Mouse (Mus musculus) gastrocnemius, postnatal 36 days (tissue): ENCODE measurements around the gene Lef1. TPM values are rescaled to one million over a fixed set of nuclear protein-coding genes. Genes with fewer than 3 reads are reported as not detected.

Source experiments
- DNase-seq, 2 experiments: peaks; one replicate each; pipeline ENCODE4 v3.0.0; 2022
- intact Hi-C: fragments of 180-260 bp; cut with DNase I; formaldehyde crosslinking; loops from one replicate; pipeline ENCODE4 v1.15.1; 2025
- total RNA-seq, 2 experiments: library from RNA; stranded (reverse); gene quantifications; 2 replicates each; pipeline ENCODE4 v1.2.3; 2021

The Lef1 gene
- total RNA-seq, 2 experiments from 2014 or later, result 0.32 to 1.1 TPM

DNA sequence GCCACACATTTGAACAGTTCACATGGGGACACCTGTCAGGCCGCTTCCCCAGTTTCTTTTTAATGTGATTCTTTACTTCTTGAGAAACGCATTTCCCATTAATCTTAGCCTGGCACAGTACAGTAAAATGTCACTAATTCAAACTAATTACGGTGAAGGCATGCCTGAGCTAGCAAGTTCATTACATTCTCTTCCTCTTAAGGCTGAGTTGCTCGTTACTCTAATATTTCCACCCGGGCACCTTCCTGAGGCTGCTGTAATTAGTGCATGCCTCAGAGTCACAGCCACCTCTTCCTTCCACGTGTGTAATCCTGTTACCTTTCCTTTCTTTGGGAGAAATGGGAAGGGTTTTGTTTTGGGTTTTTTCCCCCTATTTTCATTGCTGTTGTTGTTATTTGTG is 71.9 kb downstream of the Lef1 start:
- no peak for DNase-seq
- intact Hi-C loops, result no loop called here

DNA sequence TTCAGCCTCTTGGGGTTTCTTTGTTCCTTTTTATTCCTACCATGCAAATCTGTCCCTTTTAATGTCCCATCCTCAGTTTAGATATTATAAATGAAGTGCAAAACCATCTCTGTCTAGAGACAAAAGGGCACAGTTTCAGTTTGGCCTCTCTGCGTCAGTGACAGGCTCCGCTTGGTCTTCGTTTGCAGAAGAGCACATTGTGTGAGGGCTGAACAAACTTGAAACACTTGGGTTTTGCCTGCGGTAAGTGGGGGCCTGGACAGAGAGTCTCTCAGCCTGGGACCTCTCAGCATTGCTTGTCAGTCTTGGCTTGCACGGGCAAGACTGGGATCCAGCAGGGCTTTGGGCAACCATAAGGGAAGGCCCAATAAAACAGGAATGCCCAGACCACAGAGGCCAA is 75.9 kb downstream of the Lef1 start:
- intact Hi-C loops, result no loop called here
- no peak for DNase-seq

DNA sequence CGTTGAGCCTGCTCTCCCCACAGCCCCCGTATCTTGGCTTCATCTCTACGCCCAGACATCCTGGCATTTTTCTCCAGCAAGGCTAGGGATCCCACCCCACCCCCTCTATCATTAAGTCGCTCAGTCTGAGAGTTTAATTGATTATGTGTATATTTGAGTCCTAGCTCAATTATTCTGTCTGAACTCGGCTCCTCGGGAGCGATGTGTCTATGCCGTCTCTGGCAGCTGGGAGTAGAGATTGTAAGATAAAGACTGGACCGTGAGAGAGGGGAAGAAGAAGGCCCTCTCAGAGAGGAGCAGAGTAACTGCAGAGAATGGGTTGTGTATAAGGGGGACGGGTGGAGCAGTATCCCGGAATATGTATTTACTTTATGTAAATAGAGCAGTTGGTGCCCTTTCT is 80.0 kb downstream of the Lef1 start:
- DNase-seq, result no peak
- intact Hi-C loops, result no loop called here

DNA sequence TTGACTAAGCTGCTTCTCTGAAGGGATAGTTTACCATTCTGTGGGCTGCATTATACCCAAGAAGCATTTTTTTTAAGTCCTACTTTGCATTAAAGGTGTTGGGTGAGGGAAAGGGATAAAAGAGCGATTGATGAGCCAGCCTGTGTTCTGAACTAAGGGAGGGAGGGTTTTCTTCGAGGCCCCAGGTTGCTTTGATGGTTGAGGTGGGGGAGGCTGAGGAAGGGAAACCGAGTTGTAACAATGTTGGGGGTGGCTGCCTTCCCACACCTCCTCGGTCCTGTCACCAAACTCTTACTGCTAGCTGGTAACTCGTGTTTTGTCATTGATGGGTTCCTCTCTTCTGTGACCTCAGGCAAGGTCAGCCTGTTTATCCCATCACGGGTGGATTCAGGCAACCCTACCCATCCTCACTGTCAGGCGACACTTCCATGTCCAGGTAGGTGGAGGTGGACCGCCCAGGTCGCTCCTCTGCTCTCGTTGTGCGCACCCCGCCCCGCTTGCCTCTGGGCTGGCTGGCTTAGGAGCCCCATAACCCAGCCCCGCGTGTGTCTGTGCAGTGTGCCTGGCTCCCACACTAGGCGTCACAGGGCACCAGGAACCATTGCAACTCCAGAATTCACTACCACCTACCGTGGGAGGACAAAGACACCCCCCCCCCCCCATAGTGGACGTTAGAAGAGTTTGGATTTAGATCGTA is 80.5 kb downstream of the Lef1 start:
- no peak for DNase-seq
- intact Hi-C loops, result no loop called here

DNA sequence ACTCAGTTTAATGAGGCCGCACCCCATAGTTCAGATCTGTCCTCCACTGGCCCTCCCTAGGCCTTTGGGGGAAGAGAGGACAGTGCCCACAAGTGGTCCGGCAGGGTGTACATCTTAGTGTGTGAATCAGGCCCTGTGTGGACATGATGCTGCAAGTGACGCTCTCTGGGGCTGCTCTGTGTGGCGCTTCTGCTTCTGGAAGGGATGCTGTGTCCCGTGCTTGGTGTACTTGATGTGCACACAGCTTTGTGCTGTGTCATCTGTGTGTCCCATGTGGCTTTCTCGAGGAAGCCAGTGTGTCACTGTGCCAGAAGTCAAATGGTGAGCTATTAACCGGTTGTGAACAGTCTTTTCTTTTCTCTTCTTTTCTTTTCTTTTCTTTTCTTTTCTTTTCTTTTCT is 81.2 kb downstream of the Lef1 start:
- intact Hi-C loops, result no loop called here
- no peak for DNase-seq

DNA sequence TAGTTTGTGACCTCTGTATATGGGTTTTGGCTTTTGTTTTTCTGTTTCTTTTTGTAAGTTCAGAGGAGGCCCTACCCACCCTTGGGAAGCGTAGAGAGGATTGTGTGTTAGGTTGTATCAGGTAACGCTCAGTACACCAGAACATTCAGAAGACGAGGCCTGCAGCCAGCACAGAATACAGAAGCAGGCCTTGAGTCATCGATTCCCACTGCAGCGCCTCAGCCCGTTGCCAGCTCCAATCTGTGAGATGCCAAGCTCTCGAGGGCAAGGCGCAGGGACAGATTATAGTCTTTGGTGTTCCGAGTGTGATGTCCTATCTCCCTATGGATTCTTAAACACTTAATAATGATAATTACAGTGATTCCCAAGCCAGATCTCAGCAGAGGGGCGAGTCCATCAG is 85.8 kb downstream of the Lef1 start:
- intact Hi-C loops, result no loop called here

DNA sequence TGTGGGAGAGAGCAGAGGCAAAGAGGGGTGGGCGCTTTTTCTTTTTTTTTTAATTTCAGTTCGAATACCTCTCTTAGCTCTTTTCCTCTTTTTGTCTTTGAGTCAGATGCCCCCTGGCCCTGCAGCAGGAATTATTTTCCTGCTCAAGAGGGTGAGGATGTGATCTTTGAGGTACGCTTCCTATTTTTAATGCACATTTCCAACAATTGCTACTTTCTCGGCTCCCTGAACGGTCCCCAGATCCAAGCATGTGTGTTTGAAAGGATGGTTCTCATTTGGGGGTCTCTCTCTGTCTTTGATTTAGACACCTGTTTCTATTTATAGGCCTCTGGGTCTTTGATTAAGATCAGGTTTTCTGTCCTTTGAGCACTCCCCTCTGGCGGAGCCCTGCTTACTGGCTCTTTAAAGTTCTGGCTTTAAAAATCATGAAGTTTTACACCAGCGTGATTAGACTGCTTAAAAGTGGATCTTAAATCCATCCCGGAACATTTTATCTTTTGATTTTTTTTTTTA is 86.3 kb downstream of the Lef1 start:
- no peak for DNase-seq
- intact Hi-C loops, result no loop called here

More for the DNA sequence above, 85.8 kb downstream of the Lef1 start:
- DNase-seq, result no peak

DNA sequence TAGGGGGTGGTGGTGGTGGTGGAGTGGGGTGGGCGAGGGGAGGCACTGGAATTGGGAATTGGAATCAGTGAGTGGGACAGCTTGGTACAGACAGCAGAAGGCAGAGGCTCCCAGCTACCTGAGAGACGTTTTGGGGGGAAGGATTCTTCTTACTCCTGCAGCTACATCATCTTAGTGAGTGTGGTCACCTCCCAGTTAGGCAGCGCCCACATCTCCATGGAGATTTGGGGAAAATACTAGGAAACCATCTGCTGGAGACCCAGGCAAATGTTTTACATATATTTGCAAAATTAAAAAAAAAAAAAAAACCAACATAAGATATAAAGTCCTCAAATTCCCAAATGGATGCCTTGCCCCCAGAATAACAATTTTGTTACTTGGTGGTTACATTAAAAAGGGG is 88.7 kb downstream of the Lef1 start:
- intact Hi-C loops, result no loop called here
- DNase-seq, result no peak

DNA sequence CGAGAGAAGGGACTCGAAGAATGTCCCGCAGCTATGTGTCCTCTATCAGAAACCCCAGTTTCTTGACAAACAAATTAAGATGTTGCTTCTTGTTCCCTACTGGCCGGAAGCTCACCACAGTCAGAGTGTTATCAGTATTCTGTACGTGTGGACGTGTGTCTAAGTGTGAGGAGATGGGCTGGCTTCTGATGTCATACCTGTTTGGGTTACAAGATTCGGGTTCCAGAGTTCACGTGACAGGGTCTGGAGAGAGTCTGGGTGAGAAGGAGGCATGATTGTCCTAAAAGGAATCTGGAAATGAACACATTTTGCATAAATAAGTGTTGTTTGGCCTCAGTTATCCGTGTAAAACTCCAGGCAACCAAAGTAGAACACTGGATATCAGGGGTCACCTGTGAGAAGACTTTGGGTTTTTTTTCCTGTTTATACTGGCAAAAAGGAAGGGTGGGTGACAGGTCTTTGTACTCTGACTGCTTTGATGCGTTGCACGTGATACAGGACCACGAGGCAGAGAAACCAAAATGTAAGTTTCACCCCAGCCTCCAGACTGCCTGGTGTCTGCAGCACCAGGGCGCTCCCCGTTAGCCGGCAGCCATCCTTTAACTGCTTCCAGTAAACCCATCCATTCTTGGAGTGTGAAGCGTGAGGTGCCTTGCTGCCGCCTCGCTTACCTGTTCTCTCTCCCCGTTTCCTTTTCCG is 89.5 kb downstream of the Lef1 start:
- DNase-seq, result no peak
- intact Hi-C loops, result no loop called here

DNA sequence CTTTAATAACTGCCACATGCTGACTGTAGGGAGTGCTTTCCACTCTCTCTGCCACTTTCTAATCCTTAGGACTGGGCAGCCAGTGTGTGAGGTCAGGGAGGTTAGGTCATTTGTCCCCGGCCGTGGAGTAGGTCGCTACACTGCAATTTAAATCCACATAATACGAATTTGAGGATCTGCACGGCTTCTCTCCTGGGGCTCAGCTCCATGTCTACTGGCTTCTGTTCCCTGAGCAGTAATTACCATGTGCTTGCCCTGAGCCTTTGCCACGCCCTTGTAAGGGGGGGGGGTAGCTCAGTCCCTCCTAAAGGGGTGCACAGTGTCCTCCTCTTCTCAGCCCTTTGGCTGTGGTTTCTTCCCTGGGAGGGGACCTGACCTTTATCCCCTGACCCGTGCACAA is 92.0 kb downstream of the Lef1 start:
- intact Hi-C loops, result no loop called here

DNA sequence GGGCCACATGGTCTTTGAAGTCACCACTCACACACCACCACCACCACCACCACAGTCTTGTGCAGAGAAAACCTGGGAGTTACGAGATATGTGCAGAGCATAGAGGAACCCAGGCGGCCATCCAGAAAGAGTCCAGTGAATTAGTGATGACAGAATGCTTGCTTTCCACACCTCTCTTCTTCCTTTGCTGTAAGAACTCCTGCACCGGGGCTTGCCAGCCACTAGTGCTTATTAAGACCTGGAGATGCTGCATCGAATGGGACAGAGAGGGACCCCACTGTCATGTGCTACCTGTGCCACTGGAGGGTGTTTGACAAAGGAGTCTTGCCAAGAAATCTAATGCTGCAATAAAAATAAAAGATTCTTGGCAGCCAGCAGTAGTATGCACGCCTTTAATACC is 97.6 kb downstream of the Lef1 start:
- intact Hi-C loops, result no loop called here
- no peak for DNase-seq

More for the DNA sequence above, 92.0 kb downstream of the Lef1 start:
- DNase-seq, result no peak

DNA sequence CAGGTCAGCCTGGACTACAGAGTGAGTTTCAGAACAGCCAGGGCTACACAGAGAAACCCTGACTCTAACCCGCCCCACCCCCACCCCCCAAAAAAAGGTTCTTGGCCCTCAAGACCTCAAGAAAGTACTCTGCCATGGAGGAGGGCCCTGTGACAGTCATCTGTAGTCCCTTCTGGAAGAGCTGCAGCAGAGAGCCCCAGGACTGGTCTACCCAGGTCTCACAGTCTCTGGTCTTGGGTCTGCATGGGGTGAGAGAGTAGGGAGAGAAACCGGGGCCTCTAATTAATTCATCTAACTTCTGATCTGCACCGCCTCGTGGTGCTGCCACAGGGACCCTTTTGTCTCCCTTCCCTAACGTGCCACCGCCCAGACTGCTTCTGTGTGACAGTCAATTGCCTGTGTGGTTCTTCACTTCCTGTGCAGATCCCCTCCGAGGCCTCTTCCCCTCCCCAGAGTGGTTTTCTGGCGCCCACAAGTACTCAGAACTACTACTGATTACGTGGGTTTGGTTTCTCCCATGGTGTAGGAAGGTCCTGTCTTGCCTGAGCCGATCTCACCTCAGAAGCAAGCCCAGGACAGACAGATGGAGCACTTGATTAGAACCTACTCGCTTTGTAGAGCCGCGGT is 98.1 kb downstream of the Lef1 start:
- intact Hi-C loops, result no loop called here
- DNase-seq, result no peak

DNA sequence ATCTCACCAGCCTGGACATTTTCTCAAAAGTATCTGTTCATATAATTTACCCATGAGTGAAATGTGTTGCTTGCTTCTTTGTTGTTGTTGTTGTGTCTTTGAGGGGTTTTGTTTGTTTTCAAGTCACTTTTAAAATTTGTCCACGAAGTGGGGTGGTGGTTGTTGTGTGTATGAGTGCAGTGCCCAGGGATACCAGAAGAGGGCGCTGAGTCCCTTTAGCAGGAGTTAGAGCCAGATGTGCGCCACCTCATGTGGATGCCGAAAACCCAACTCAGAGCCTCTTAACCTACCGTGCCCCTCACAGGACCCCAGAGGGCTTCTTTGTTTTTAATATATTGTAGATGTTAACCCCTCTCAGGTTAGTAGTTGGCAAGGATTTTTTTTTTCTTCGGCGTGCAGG is 101.9 kb downstream of the Lef1 start:
- intact Hi-C loops, result no loop called here
- DNase-seq, result no peak

DNA sequence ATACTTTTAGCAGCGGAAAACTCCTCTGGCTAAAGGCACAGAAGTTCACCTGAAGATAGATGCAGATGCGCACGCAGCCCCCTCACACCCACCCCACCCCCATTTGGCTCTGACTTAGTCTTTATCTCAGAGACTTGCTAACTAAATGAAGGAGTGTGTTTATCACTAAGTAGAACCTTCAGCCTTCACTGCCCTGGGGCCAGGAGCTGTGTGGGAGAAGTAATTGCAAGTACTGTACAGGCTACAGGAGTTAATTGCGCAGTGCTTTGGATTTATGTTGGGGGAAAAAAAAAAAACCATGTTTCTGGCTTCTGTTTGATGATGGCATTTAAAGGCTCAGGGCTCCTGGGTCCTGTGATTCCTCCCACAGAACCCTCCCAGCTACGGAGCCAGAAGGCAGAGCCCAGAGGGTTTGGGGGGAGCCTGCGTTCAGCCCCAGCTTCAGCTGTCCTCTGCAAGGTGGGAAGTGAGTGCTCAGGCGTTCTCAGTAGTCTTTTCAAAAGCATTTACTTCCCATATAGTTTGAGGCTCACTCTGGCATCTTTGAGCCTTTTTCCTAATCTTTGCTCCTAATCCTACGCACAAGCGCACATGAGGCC is 103.9 kb downstream of the Lef1 start:
- DNase-seq, result no peak
- intact Hi-C loops, result no loop called here

DNA sequence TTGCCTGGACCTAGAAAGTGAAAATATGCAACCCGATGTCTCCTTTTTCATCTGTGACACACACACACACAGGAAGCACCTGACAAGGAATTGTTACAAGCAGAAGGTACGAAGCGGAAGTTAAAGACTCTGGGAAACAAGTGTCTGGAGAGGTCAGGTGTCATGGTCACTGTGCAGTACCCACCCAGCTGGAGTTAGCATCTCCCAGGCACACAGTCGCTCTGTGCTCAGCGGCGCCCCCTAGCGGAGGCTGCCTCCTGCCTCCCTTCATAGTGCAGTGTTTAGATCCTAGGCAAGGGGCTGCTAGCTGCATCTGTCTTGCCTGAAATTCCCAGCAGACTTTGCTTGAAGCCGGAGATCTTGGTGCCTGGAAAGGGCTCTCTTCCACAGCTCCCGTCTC is 104.6 kb downstream of the Lef1 start:
- peak in 1 of 2 experiments; percentile 19 for DNase-seq
- intact Hi-C loops, result no loop called here

DNA sequence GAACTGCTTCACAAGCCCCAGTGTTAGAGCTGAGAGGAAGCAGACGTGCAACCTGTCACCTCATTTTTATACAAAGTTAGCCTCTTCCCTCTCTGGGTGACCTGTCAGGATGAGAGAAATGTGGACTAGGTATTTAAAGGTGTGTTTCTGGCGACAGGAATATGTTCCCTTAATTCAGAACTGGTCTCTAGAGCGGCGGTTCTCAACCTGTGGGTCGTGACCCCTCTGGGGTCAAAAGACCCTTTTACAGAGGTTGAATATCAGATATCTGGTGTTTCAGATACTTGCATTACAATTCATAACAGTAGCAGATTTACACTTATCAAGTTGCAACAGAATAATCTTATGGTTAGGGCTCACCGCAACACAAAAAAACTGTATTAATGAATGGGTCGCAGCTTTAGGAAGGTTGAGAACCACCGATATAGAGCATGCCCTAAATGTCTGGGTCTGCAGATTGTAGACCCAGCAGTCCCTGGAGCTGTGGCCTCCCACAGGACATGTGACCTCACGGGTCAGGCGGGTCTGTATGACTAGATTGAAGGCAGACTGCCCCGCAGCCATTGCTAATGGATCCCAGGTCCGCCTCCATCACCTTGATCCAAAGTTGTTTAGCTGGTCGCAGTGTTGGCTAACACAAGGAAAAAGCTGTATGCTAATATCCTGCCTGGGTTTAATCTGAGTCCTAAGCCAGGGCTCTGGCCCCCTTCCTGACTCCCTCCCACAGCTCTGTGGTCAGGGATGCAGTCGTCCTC is 108.5 kb downstream of the Lef1 start:
- no peak for DNase-seq
- intact Hi-C loops, result no loop called here

DNA sequence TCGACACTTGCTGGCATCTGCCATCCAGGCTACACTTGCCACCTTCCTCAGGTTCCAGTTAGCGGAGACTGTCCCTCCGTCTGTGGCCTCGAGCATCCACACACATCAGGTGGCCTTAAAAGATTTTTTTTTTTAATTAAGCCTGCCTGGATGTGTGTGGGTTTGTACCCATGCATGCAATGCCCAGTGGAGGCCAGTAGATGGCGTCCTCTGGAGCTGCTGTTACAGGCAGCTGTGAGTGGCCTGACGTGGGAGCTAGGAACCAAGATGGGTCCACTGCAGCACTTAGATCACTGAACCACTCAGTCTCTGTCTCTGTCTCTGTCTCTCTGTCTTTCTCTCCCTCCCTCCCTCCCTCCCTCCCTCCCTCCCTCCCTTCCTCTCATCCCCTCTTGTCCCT is 117.8 kb downstream of the Lef1 start:
- intact Hi-C loops, result no loop called here
- DNase-seq, result no peak

DNA sequence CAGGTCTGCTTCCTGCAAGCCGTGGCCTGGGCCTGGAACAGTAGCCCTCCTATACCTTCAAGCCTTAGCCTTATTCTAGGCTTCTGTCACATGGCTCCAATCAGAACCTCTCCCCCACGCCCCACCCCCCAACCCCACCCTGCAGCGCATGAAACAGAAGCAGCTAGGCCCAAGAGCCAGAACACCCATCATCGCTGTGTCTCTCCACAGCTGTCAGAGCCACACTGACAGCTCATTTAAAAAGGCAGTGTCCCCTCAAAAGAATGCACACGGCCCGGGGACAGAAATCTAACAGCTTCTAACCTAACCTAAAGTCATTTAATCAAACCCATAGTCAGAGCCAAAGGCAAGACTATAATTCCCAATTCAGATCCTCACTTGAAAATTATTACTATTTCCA is 126.8 kb downstream of the Lef1 start:
- DNase-seq, result no peak
- intact Hi-C loops, result loop anchor here (2.0 to 10.0 kb wide), 3 partner anchors 352 to 525 kb away; no protein-coding TSS in a partner anchor

DNA sequence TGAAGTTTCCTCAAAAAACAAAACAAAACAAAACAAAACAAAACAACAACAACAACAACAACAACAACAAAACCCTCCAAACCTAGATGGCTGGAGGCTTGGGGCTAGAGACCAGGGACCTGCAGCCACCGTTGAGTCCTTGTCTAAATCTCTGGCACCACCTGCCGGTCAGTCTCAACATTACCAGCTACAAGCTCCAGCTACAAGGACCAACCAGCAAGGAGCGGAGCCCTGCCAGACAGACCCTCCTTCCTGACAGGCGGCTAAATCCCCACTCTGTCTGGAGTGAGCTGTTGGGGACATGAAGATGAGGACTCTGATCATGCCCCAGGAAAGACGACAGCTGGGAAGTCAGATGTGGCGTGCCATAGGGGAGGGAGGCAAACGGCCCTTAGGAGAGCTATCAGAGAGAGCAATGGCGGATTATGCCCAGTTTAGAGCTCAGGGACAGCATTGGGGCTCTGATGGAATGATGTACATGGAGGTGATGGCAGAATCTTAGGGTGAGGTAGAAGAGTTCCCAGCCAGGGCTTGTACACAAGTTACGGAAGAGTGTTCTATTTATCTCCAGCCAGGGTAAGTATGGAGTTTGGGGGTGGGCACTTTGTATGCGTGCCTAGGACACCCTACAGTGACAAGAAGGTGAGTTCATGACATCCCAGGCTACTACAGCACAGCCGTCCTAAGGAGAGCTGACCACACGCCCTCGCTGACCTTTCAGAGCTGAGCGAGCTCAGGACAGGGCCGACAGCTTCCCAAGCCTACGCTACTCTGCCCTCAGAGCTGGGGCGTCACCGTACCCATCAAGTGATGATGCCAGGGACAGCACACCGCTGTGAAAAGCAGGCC is 127.7 kb downstream of the Lef1 start:
- intact Hi-C loops, result loop anchor here (2.0 to 10.0 kb wide), 4 partner anchors 353 to 526 kb away; no protein-coding TSS in a partner anchor
- DNase-seq, result peak; percentile 53 to 58
